Mouse (Mus musculus): ENCODE data around the gene Adgrd1.

DNA sequence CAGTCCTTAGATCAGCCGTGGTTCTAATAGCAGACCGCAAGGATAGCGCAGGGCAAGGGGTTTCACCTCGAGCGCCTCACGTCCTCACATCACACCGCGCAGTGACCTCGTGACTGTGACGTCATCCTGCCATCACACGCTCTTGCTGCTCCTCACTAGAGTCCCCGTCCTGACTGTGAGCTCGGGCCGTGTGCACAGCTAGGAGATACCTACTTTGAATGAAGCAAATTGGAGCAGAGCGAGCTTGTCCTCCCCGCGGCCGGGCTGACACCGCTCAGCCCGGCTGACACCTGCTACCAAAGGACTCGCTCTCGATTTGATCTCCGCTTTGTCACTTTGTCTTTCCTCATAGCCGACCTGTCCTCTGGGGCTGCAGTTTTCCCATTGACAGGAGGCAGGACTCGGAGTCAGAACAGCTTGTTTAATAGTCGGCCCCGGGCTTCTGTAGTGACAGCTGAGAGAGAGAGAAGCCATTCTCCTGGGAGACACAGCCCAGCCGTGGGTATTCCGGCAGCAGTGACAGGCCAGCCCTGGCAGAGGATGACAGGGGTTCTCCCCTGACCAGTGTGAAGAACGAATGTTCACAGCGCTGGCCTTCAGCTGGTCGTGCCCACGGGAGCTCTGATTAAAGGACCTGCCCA is 129.4 kb downstream of the Adgrd1 start:
- TF ChIP-seq POLR2A (IDR thresholded peaks at IDR 0.05; ENCODE audit: low read depth, low read length) (no peak), ZNF384 (IDR thresholded peaks at IDR 0.05; ENCODE audit: low read depth, low read length) (no peak), POLR2AphosphoS2 (IDR thresholded peaks at IDR 0.05; ENCODE audit: low read depth, low read length) (no peak), CTCF (conservative IDR thresholded peaks at IDR 0.05 in 1 of 2, IDR thresholded peaks at IDR 0.05 in 1 of 2; ENCODE audit: low read depth in 2 of 2, low read length in 2 of 2) (no peak), RAD21 (IDR thresholded peaks at IDR 0.05; ENCODE audit: low read depth, low read length) (no peak), CHD2 (IDR thresholded peaks at IDR 0.05; ENCODE audit: low read length) (no peak), ETS1 (conservative IDR thresholded peaks at IDR 0.05; ENCODE audit: low read depth, low read length) (no peak), CHD1 (IDR thresholded peaks at IDR 0.05; ENCODE audit: low read depth, low read length) (no peak), NRF1 (IDR thresholded peaks at IDR 0.05; ENCODE audit: low read depth, low read length) (no peak), EP300 (IDR thresholded peaks at IDR 0.05; ENCODE audit: low read length) (no peak)
